Mouse (Mus musculus): ENCODE results near the gene Cdh18. TPM values are rescaled to one million over a fixed set of nuclear protein-coding genes. Genes with fewer than 3 reads are reported as not detected.

Cdh18 gene
- polyA plus RNA-seq (2015; fragmentation: Nextera tagmentation; extraction: Ambion mirVana), result 0.24 and 0.59 TPM in 2 replicates

GRCm38 (mm10) chr15:22548711-22549271, at the start of gene Cdh18:
Gene Cdh18 (plus strand): TSS chr15:22549022.

